Mouse (Mus musculus) ovary, adult 18-20 months (tissue): ENCODE data around the gene Vstm4.

Source experiments
- DNase-seq: peaks from one replicate; pipeline ENCODE4 v3.0.0; 2022; ENCODE audit warnings: low spot score, mixed read lengths

Gene Vstm4

GRCm38 (mm10) chr14:32859831-32860569 is 3.4 kb downstream of the Vstm4 start:
- DNase-seq, result no peak

- DNase-seq, result no peak
Observed at GRCm38 (mm10) chr14:32861149-32861581, 4.6 kb downstream of the Vstm4 start.

- no peak for DNase-seq
Observed at GRCm38 (mm10) chr14:32861656-32862055, 5.1 kb downstream of the Vstm4 start.

- no peak for DNase-seq
Observed at GRCm38 (mm10) chr14:32865331-32865730, 8.8 kb downstream of the Vstm4 start.

GRCm38 (mm10) chr14:32871963-32872362 is 15.4 kb downstream of the Vstm4 start:
- DNase-seq, result no peak

GRCm38 (mm10) chr14:32877549-32877948 is 21.0 kb downstream of the Vstm4 start:
- DNase-seq, result no peak

GRCm38 (mm10) chr14:32880332-32880731 is 23.8 kb downstream of the Vstm4 start:
- peak; percentile 26 for DNase-seq

GRCm38 (mm10) chr14:32881693-32882092 is 25.1 kb downstream of the Vstm4 start:
- DNase-seq, result peak; percentile 65

GRCm38 (mm10) chr14:32888876-32889674 is 32.5 kb downstream of the Vstm4 start:
- DNase-seq, result peak; percentile 65

GRCm38 (mm10) chr14:32894341-32894853 is 37.8 kb downstream of the Vstm4 start:
- peak; percentile 61 for DNase-seq

- DNase-seq, result no peak
Observed at GRCm38 (mm10) chr14:32894878-32895277, 38.3 kb downstream of the Vstm4 start.

- DNase-seq, result peak; percentile 55
Observed at GRCm38 (mm10) chr14:32896896-32897295, 40.3 kb downstream of the Vstm4 start.

- DNase-seq, result no peak
Observed at GRCm38 (mm10) chr14:32903203-32903602, 46.6 kb downstream of the Vstm4 start.

- DNase-seq, result no peak
Observed at GRCm38 (mm10) chr14:32906545-32906944, 50.0 kb downstream of the Vstm4 start.

- DNase-seq, result no peak
Observed at GRCm38 (mm10) chr14:32909112-32909511, 52.6 kb downstream of the Vstm4 start.

- DNase-seq, result no peak
Observed at GRCm38 (mm10) chr14:32911187-32911586, 54.6 kb downstream of the Vstm4 start.

GRCm38 (mm10) chr14:32915360-32915759 is 58.8 kb downstream of the Vstm4 start:
- DNase-seq, result no peak

- DNase-seq, result no peak
Observed at GRCm38 (mm10) chr14:32917919-32918318, 61.4 kb downstream of the Vstm4 start.

- no peak for DNase-seq
Observed at GRCm38 (mm10) chr14:32923871-32924270, 67.3 kb downstream of the Vstm4 start.

- DNase-seq, result no peak
Observed at GRCm38 (mm10) chr14:32931709-32932108, 75.2 kb downstream of the Vstm4 start.

- no peak for DNase-seq
Observed at GRCm38 (mm10) chr14:32932220-32932619, 75.7 kb downstream of the Vstm4 start.

- no peak for DNase-seq
Observed at GRCm38 (mm10) chr14:32934064-32934463, 77.5 kb downstream of the Vstm4 start.

GRCm38 (mm10) chr14:32939217-32939616 is 82.7 kb downstream of the Vstm4 start:
- DNase-seq, result no peak
